Mouse (Mus musculus): Measurements from ENCODE around the gene Pofut1. TPM values are rescaled to one million over a fixed set of nuclear protein-coding genes. Genes with fewer than 3 reads are reported as not detected.
"Not testable (repeated sequence)": the region's sequence is repeated elsewhere in the genome, so short reads cannot be mapped to it uniquely, and the experiment has no call there.

Pofut1 gene
- polyA plus RNA-seq, 1 experiment from 2014 or later: 2.8 TPM

- H3K9me3 ChIP-seq (ENCODE audit: low read length): no peaks in the 10 kb centered on the region
- no peak overlapping the region for H3K4me3 ChIP-seq (ENCODE audit: low read depth, low read length)
- ATAC-seq (no peak), DNase-seq (ENCODE audit: low spot score) (no peak)
- TF ChIP-seq CTCF (IDR thresholded peaks at IDR 0.05) (no peak), EP300 (IDR thresholded peaks at IDR 0.05) (no peak)
- WGBS: 83% methylated on average over 8 of the region's 8 CpGs
- no peaks in the 10 kb centered on the region for H3K27me3 ChIP-seq (replicated peaks; ENCODE audit: insufficient read depth, low read length)
- H3K4me2 ChIP-seq (replicated peaks; ENCODE audit: low read depth, low read length): no peak overlapping the region
- H3K9ac ChIP-seq (replicated peaks; ENCODE audit: low read depth): no peak overlapping the region
- H3K27ac ChIP-seq (ENCODE audit: low read length): no peak overlapping the region
- no peaks in the 10 kb centered on the region for H3K36me3 ChIP-seq (ENCODE audit: insufficient read depth, low read length)
- H3K4me1 ChIP-seq (ENCODE audit: insufficient read depth, low read depth, low read length): no peaks in the 10 kb centered on the region
These were observed 35.1 kb downstream of the Pofut1 start for GRCm38 (mm10) chr2:153276440-153276839.

DNA sequence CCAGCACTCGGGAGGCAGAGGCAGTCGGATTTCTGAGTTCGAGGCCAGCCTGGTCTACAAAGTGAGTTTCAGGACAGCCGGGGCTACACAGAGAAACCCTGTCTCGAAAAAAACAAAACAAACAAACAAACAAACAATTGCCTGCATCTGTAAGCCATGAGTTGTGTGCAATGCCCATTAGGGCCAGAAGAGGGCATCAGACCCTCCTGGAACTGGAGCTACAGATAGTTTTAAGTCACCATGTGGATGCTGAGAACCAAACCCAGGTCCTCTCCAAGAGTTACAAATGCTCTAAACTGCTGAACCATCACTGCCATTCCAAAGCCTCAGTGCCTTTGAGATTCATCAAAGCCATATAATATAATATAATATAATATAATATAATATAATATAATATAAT, 35.5 kb downstream of the Pofut1 start:
- 92% methylated on average over 5 of the region's 5 CpGs for WGBS

DNA sequence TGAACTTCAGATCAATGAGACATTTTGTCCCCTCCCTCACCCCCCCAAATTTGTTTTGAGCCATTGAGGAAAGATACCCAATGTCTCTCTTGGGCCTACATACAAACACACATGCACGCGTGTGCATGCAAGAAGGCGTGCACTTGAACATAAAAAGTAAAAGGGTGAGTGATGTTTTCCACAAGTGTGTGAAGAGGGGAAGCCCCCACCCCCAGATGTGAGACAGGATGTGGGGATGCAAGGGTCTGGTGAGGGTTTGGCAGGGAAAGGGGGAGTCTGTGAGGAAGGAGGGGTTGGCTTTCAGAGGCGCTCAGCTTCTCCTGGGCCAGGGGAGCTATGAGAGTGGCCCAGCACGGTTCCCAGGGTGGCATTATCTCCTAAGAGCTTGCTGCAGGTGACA, 37.0 kb downstream of the Pofut1 start:
- no peak overlapping the region for H3K4me2 ChIP-seq (replicated peaks; ENCODE audit: low read depth, low read length)
- no peaks in the 10 kb centered on the region for H3K27me3 ChIP-seq (replicated peaks; ENCODE audit: insufficient read depth, low read length)
- no peak overlapping the region for H3K9ac ChIP-seq (replicated peaks; ENCODE audit: low read depth)
- H3K9me3 ChIP-seq (ENCODE audit: low read length): no peaks in the 10 kb centered on the region
- no peaks in the 10 kb centered on the region for H3K4me1 ChIP-seq (ENCODE audit: insufficient read depth, low read depth, low read length)
- 76% methylated on average over 5 of the region's 5 CpGs for WGBS
- DNase-seq (ENCODE audit: low spot score): no peak
- ATAC-seq: no peak
- H3K4me3 ChIP-seq (ENCODE audit: low read depth, low read length): no peak overlapping the region
- TF ChIP-seq CTCF (IDR thresholded peaks at IDR 0.05): no peak
- H3K27ac ChIP-seq (ENCODE audit: low read length): no peak overlapping the region
- H3K36me3 ChIP-seq (ENCODE audit: insufficient read depth, low read length): no peaks in the 10 kb centered on the region

More for the DNA sequence above, 35.5 kb downstream of the Pofut1 start:
- not testable (repeated sequence) for H3K9ac ChIP-seq (replicated peaks; ENCODE audit: low read depth); DNase-seq (ENCODE audit: low spot score); H3K4me2 ChIP-seq (replicated peaks; ENCODE audit: low read depth, low read length); ATAC-seq; H3K27me3 ChIP-seq (replicated peaks; ENCODE audit: insufficient read depth, low read length); H3K36me3 ChIP-seq (ENCODE audit: insufficient read depth, low read length); H3K9me3 ChIP-seq (ENCODE audit: low read length); H3K27ac ChIP-seq (ENCODE audit: low read length); H3K4me3 ChIP-seq (ENCODE audit: low read depth, low read length); H3K4me1 ChIP-seq (ENCODE audit: insufficient read depth, low read depth, low read length)

- H3K27ac ChIP-seq (ENCODE audit: low read length): no peak overlapping the region
- H3K27me3 ChIP-seq (replicated peaks; ENCODE audit: insufficient read depth, low read length): no peaks in the 10 kb centered on the region
- H3K36me3 ChIP-seq (ENCODE audit: insufficient read depth, low read length): no peaks in the 10 kb centered on the region
- H3K4me1 ChIP-seq (ENCODE audit: insufficient read depth, low read depth, low read length): no peaks in the 10 kb centered on the region
- DNase-seq (ENCODE audit: low spot score) (no peak), ATAC-seq (no peak)
- H3K9ac ChIP-seq (replicated peaks; ENCODE audit: low read depth): no peak overlapping the region
- no peak overlapping the region for H3K4me3 ChIP-seq (ENCODE audit: low read depth, low read length)
- WGBS: 87% methylated on average over 6 of the region's 6 CpGs
- TF ChIP-seq CTCF (IDR thresholded peaks at IDR 0.05): no peak
- TF ChIP-seq EP300 (IDR thresholded peaks at IDR 0.05): no peak
- no peaks in the 10 kb centered on the region for H3K9me3 ChIP-seq (ENCODE audit: low read length)
- H3K4me2 ChIP-seq (replicated peaks; ENCODE audit: low read depth, low read length): no peak overlapping the region
These were observed 42.6 kb downstream of the Pofut1 start for GRCm38 (mm10) chr2:153283919-153284318.

DNA sequence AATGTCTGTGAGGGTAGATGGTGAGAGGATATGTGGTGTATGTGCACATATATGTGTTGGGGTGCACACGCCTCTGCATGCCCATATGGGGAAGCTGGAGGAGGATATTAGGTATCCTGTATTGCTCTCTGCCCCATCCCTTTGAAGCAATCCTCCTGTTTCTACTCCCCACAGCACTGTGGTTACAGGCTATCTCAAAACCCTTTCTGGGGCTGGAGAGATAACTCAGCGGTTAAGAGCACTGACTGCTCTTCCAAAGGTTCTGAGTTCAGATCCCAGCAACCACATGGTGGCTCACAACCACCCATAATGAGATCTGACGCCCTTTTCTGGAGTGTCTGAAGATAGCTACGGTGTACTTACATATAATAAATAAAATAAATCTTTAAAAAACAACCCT, 45.2 kb downstream of the Pofut1 start:
- H3K9ac ChIP-seq (replicated peaks; ENCODE audit: low read depth): no peak overlapping the region
- no peak overlapping the region for H3K4me3 ChIP-seq (ENCODE audit: low read depth, low read length)
- no peaks in the 10 kb centered on the region for H3K36me3 ChIP-seq (ENCODE audit: insufficient read depth, low read length)
- ATAC-seq (no peak), DNase-seq (ENCODE audit: low spot score) (no peak)
- H3K27me3 ChIP-seq (replicated peaks; ENCODE audit: insufficient read depth, low read length): no peaks in the 10 kb centered on the region
- H3K27ac ChIP-seq (ENCODE audit: low read length): no peak overlapping the region
- H3K4me1 ChIP-seq (ENCODE audit: insufficient read depth, low read depth, low read length): peaks cover 1% of the 10 kb centered on the region; the same call in 1 of the 2 replicates
- TF ChIP-seq CTCF (IDR thresholded peaks at IDR 0.05): no peak
- no peak for TF ChIP-seq EP300 (IDR thresholded peaks at IDR 0.05)
- WGBS: 84% methylated on average over 4 of the region's 4 CpGs
- no peak overlapping the region for H3K4me2 ChIP-seq (replicated peaks; ENCODE audit: low read depth, low read length)
- no peaks in the 10 kb centered on the region for H3K9me3 ChIP-seq (ENCODE audit: low read length)

GRCm38 (mm10) chr2:153287835-153288234, 46.5 kb downstream of the Pofut1 start:
- Histone ChIP-seq H3K4me1 (ENCODE audit: insufficient read depth, low read depth, low read length) (peaks cover 5% of the 10 kb centered on the region; the same call in 1 of the 2 replicates), H3K9me3 (ENCODE audit: low read length) (no peaks in the 10 kb centered on the region), H3K27me3 (replicated peaks; ENCODE audit: insufficient read depth, low read length) (no peaks in the 10 kb centered on the region), H3K36me3 (ENCODE audit: insufficient read depth, low read length) (no peaks in the 10 kb centered on the region), H3K4me3 (ENCODE audit: low read depth, low read length) (no peak overlapping the region), H3K27ac (ENCODE audit: low read length) (no peak overlapping the region), H3K4me2 (replicated peaks; ENCODE audit: low read depth, low read length) (no peak overlapping the region), H3K9ac (replicated peaks; ENCODE audit: low read depth) (no peak overlapping the region)
- WGBS: 24% methylated on average over 6 of the region's 6 CpGs
- TF ChIP-seq EP300 (IDR thresholded peaks at IDR 0.05) (no peak), CTCF (IDR thresholded peaks at IDR 0.05) (no peak)
- DNase-seq (ENCODE audit: low spot score) (no peak), ATAC-seq (no peak)

Data from lung, postnatal 0 days (tissue).